Mouse (Mus musculus) kidney, embryonic 14.5 days (tissue): ENCODE measurements at regions not wholly inside any gene's neighbourhood (a gene's known extent, or its start where the extent isn't known, plus 50 kb on each side); places are given as distances from the start of the nearest gene placed in this dataset.

Source experiments
- ATAC-seq: fragments of 200-750 bp; cut with Nextera tagmentation; 2 replicates; pipeline ENCODE4 v1.8.0; 2017; ENCODE audit warnings: moderate number of reproducible peaks, mild to moderate bottlenecking, moderate TSS enrichment, moderate library complexity; ENCODE audit not compliant: low FRiP score, low TSS enrichment
- H3K27ac ChIP-seq: fragments of 300-500 bp; sonication (generic); 2 replicates; pipeline ENCODE4 v1.5.1; 2014; ENCODE audit warnings: low read depth, mild to moderate bottlenecking, low read length, moderate library complexity, mixed read lengths
- H3K27me3 ChIP-seq: fragments of 300-500 bp; sonication (generic); 2 replicates; pipeline ENCODE4 v1.6.1; 2014; ENCODE audit warnings: mild to moderate bottlenecking, low read length; ENCODE audit not compliant: control insufficient read depth, insufficient read depth
- H3K36me3 ChIP-seq: fragments of 300-500 bp; sonication (generic); 2 replicates; pipeline ENCODE4 v1.6.1; 2014; ENCODE audit warnings: low read length, mixed read lengths; ENCODE audit not compliant: control insufficient read depth, insufficient read depth
- H3K4me1 ChIP-seq: fragments of 300-500 bp; sonication (generic); 2 replicates; pipeline ENCODE4 v1.6.1; 2014; ENCODE audit warnings: low read length, mixed read lengths; ENCODE audit not compliant: control insufficient read depth, insufficient read depth
- H3K4me2 ChIP-seq: fragments of 300-500 bp; sonication (generic); replicated peaks from 2 replicates; pipeline ENCODE4 v1.6.1; 2014; ENCODE audit warnings: low read depth, mild to moderate bottlenecking, low read length
- H3K4me3 ChIP-seq: fragments of 300-500 bp; sonication (generic); 2 replicates; pipeline ENCODE4 v1.5.1; 2014; ENCODE audit warnings: mild to moderate bottlenecking, low read length
- H3K9ac ChIP-seq: fragments of 300-500 bp; sonication (generic); 2 replicates; pipeline ENCODE4 v1.6.1; 2014; ENCODE audit warnings: low read depth, mild to moderate bottlenecking, low read length, moderate library complexity
- H3K9me3 ChIP-seq: fragments of 300-500 bp; sonication (generic); 2 replicates; pipeline ENCODE4 v1.6.1; 2016; ENCODE audit warnings: low read length; ENCODE audit not compliant: control insufficient read depth
- WGBS: fragments of 180-500 bp; shearing (Covaris S2); extraction: QIAGEN DNeasy Blood & Tissue Kit; methylation state at CpG from one replicate; pipeline ENCODE4 v1.1.7; 2014; 5-methylcytosine and 5-hydroxymethylcytosine counted together

- H3K4me2 ChIP-seq, result no peak overlapping the region
- WGBS, result 10% methylated on average over 2 of the region's 2 CpGs
- H3K36me3 ChIP-seq, result no peaks in the 10 kb centered on the region
- H3K4me1 ChIP-seq, result no peaks in the 10 kb centered on the region
- no peaks in the 10 kb centered on the region for H3K27me3 ChIP-seq
- no peaks in the 10 kb centered on the region for H3K9me3 ChIP-seq
- no peak overlapping the region for H3K27ac ChIP-seq
- no peak overlapping the region for H3K9ac ChIP-seq
- ATAC-seq, result peak; percentile 94
- no peak overlapping the region for H3K4me3 ChIP-seq
Measured at GRCm38 (mm10) chr13:105377038-105377437, 66.4 kb upstream of the Htr1a start.

- Histone ChIP-seq H3K36me3 (no peaks in the 10 kb centered on the region), H3K4me1 (no peaks in the 10 kb centered on the region), H3K4me3 (no peak overlapping the region), H3K9me3 (no peaks in the 10 kb centered on the region), H3K27ac (no peak overlapping the region), H3K9ac (no peak overlapping the region), H3K27me3 (no peaks in the 10 kb centered on the region), H3K4me2 (no peak overlapping the region)
- ATAC-seq, result no peak
- 84% methylated on average over 9 of the region's 9 CpGs for WGBS
Measured at GRCm38 (mm10) chr13:105378587-105378986, 64.9 kb upstream of the Htr1a start.

GRCm38 (mm10) chr13:105387016-105387772 is 56.2 kb upstream of the Htr1a start:
- 56% methylated on average over 4 of the region's 4 CpGs for WGBS
- Histone ChIP-seq H3K4me3 (no peak overlapping the region), H3K9ac (no peak overlapping the region), H3K4me1 (no peaks in the 10 kb centered on the region), H3K9me3 (no peaks in the 10 kb centered on the region), H3K4me2 (no peak overlapping the region), H3K27ac (no peak overlapping the region), H3K36me3 (no peaks in the 10 kb centered on the region), H3K27me3 (no peaks in the 10 kb centered on the region)
- ATAC-seq, result no peak
